Mouse (Mus musculus) testis, adult 2 months (tissue): Measurements from ENCODE around the gene Samd8. TPM values are rescaled to one million over a fixed set of nuclear protein-coding genes. Genes with fewer than 3 reads are reported as not detected.

Experiments used
- H3K27ac ChIP-seq: fragments of 200-500 bp; 2 replicates; pipeline ENCODE4 v1.5.1; 2012; ENCODE audit warnings: low read depth, low read length; ENCODE audit not compliant: control insufficient read depth, insufficient read depth
- H3K27me3 ChIP-seq: fragments of 200-500 bp; 2 replicates; pipeline ENCODE4 v1.6.1; 2012; ENCODE audit warnings: mild to moderate bottlenecking, low read length, moderate library complexity; ENCODE audit not compliant: control insufficient read depth, insufficient read depth
- H3K36me3 ChIP-seq: fragments of 200-500 bp; 2 replicates; pipeline ENCODE4 v1.6.1; 2012; ENCODE audit warnings: mild to moderate bottlenecking, low read length; ENCODE audit not compliant: control insufficient read depth, insufficient read depth
- H3K4me1 ChIP-seq: fragments of 200-500 bp; 2 replicates; pipeline ENCODE4 v1.6.1; 2012; ENCODE audit warnings: low read length; ENCODE audit not compliant: control insufficient read depth, insufficient read depth
- H3K4me3 ChIP-seq: fragments of 200-500 bp; 2 replicates; pipeline ENCODE4 v1.5.1; 2012; ENCODE audit warnings: low read depth, mild to moderate bottlenecking, low read length, moderate library complexity, mixed read lengths; ENCODE audit not compliant: control insufficient read depth
- CTCF ChIP-seq: fragments of 200-500 bp; IDR thresholded peaks from 2 replicates; pipeline ENCODE4 v1.5.1; 2012; ENCODE audit warnings: low read depth, mild to moderate bottlenecking, inconsistent platforms, low read length, moderate library complexity; ENCODE audit not compliant: control insufficient read depth, insufficient read depth, insufficient replicate concordance
- POLR2A ChIP-seq: fragments of 200-500 bp; IDR thresholded peaks from 2 replicates; pipeline ENCODE4 v1.6.1; 2012; ENCODE audit warnings: low read depth, mild to moderate bottlenecking, inconsistent platforms, low read length, moderate library complexity; ENCODE audit not compliant: control insufficient read depth
- polyA plus RNA-seq: library from polyadenylated mRNA; depleted of rRNA; stranded (reverse); fragments of >200 nt; gene quantifications from 2 replicates; pipeline ENCODE4 v1.2.3, GENCODE M21; 2012; rRNA removed

Samd8 gene
- 95.1 and 118 TPM in 2 replicates for polyA plus RNA-seq

- no peaks in the 10 kb centered on the region for H3K27me3 ChIP-seq
- peaks cover 13% of the 10 kb centered on the region for H3K4me1 ChIP-seq
- H3K36me3 ChIP-seq: no peaks in the 10 kb centered on the region
- H3K27ac ChIP-seq: peak within 1 kb of the TSS; percentile 83
- TF ChIP-seq CTCF (no peak), POLR2A (peak; percentile 80)
- peak within 1 kb of the TSS; percentile 98 for H3K4me3 ChIP-seq
These were observed at the start of gene Samd8 for GRCm38 (mm10) chr14:21750008-21750880. Gene Samd8 (plus strand): TSS chr14:21750531.

- Histone ChIP-seq H3K27me3 (no peaks in the 10 kb centered on the region), H3K4me3 (peak overlapping the region; percentile 69), H3K4me1 (peaks cover 16% of the 10 kb centered on the region), H3K36me3 (no peaks in the 10 kb centered on the region), H3K27ac (peak overlapping the region; percentile 67)
- TF ChIP-seq CTCF (no peak), POLR2A (no peak)
These were observed 47.6 kb upstream of the Samd8 start for GRCm38 (mm10) chr14:21702691-21703090.

GRCm38 (mm10) chr14:21703255-21703654 is 47.1 kb upstream of the Samd8 start:
- TF ChIP-seq POLR2A (no peak), CTCF (no peak)
- peak overlapping the region; percentile 69 for H3K4me3 ChIP-seq
- peak overlapping the region; percentile 75 for H3K27ac ChIP-seq

DNA sequence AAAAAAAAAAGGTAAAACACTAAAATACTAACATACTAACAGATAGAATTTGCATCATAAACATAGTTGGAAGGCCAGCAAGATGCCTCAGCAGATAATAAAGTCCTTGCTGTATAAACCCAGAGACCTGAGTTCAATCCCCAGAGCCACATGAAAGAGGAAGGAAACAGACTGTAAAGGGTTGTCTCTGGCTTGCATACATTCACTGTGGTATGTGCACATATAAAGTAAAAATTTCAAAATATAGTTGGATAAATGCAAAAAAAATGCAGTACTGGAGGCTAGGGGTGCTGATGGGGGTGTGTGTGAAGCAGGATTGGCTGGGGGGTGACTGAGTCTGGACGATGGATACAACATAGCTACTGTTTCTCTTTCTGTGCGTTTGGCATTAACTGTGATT is 44.9 kb upstream of the Samd8 start:
- TF ChIP-seq POLR2A: no peak
- no peak for TF ChIP-seq CTCF
- Histone ChIP-seq H3K36me3 (no peaks in the 10 kb centered on the region), H3K4me1 (peaks cover 16% of the 10 kb centered on the region), H3K27ac (no peak overlapping the region), H3K4me3 (no peak overlapping the region), H3K27me3 (no peaks in the 10 kb centered on the region)

More at GRCm38 (mm10) chr14:21703255-21703654, 47.1 kb upstream of the Samd8 start:
- H3K36me3 ChIP-seq: no peaks in the 10 kb centered on the region
- peaks cover 16% of the 10 kb centered on the region for H3K4me1 ChIP-seq
- H3K27me3 ChIP-seq: no peaks in the 10 kb centered on the region

GRCm38 (mm10) chr14:21706759-21707571 is 43.4 kb upstream of the Samd8 start:
- Histone ChIP-seq H3K27ac (no peak overlapping the region), H3K36me3 (no peaks in the 10 kb centered on the region), H3K4me3 (no peak overlapping the region), H3K4me1 (peaks cover 16% of the 10 kb centered on the region), H3K27me3 (no peaks in the 10 kb centered on the region)
- TF ChIP-seq POLR2A (no peak), CTCF (no peak)

GRCm38 (mm10) chr14:21709545-21709944 is 40.8 kb upstream of the Samd8 start:
- H3K27ac ChIP-seq: no peak overlapping the region
- no peaks in the 10 kb centered on the region for H3K36me3 ChIP-seq
- TF ChIP-seq CTCF: no peak
- no peak for TF ChIP-seq POLR2A
- H3K4me3 ChIP-seq: no peak overlapping the region
- H3K4me1 ChIP-seq: peaks cover 4% of the 10 kb centered on the region; the same call in 1 of the 2 replicates
- H3K27me3 ChIP-seq: no peaks in the 10 kb centered on the region

GRCm38 (mm10) chr14:21711231-21711630 is 39.1 kb upstream of the Samd8 start:
- no peak for TF ChIP-seq CTCF
- Histone ChIP-seq H3K4me3 (no peak overlapping the region), H3K36me3 (no peaks in the 10 kb centered on the region), H3K4me1 (peaks cover 4% of the 10 kb centered on the region; the same call in 1 of the 2 replicates), H3K27me3 (no peaks in the 10 kb centered on the region), H3K27ac (no peak overlapping the region)
